Mouse (Mus musculus) skeletal muscle tissue, adult 2 months (tissue): ENCODE results near the gene Tgfa.

Source experiments
- DNase-seq: peaks from one replicate; pipeline ENCODE4 v3.0.0-alpha.2; 2012; ENCODE audit warnings: low read depth, low spot score

Gene Tgfa

DNA sequence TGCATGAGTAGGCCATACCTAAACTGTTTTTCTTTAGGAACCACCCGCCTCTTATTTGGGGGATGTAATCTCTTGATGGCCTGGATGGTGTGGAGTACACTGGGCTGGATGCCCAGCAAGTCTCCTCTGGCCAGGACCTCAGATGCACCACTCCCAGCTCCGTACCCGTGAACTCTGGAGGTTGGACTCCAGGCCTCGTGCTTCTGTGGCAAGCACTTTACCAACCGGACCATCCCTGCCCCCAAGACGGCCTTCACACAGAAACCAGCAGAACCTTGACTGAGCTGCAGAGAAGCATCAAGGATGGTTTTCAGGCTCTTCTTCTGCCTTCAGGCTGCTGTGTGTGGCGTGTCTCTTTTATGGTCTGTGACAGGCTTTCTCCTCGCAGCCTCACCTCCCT, 98.3 kb downstream of the Tgfa start:
- no peak for DNase-seq

DNA sequence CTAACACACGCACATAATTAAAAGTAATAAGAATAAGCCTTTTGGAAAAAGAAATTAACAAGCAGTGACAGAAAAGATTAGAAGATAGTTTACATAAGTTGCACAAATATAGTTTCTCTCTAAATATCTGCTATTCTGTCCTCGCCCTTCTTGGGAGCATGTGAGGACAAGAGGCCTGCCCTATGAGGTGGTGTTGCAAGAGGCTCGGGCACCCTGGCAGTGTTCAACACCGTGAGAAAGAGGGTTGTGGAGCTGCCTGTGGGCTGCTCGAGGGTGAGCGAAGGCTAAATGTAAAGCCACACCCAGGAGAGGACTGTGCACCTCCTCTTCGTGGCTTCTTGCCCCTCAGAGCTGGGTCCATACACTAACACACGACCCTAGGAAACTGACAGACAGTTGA, 100.4 kb downstream of the Tgfa start:
- no peak for DNase-seq

DNA sequence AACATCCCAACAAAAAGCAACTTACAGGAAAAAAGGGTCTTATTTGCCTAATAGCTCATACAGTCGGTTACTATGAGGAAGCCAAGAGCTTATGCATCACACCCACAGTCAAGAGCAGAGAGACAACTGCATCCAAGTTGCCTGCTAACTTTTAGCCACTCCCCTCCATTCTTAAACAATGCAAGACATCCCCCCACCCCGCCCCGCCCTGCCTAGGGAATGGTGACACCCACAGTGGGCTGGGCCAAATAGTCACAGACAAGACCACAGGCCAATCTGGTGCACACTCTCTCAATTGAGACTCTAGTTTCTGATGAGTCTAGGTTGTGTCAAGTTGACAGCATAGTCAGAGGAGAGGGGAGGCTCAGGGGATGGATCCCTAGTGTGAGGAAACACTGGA, 101.1 kb downstream of the Tgfa start:
- DNase-seq = no peak

DNA sequence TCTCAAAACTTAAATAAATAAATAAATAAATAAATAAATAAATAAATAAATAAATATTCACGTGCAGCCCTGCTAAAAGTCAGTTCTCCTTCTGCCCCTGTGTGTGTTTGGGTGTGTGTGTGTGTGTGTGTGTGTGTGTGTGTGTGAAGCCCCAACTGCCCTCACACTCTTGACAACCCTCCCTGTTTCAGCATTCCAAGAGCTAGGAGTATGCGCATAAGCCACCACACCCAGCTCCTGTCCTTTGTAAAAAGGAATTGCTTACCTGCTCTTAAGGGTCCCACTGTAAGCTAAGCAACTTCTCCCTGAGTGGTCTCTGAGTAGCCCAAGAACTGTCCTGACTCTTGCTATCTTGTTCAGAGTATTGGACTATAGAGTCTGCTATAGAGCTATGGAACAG, 101.9 kb downstream of the Tgfa start:
- DNase-seq = no peak

DNA sequence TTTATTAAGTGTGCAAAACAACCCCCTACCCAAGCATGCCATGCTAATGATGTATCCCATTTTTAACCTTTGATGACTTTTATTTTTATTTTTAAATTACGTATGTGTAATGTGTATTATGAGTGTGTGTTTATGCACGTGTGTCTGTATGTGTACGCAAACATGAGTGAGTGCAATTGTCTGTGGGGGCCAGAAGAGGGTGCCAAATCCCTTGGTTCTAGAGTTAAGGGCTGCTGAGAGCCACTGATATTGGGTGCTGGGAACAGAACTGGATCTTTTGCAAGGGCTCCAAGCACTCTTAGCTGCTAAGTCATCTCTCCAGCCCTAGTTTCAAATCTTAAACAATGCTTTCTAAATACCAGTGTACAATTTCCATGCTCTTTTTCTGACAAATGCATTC, 103.9 kb downstream of the Tgfa start:
- no peak for DNase-seq

DNA sequence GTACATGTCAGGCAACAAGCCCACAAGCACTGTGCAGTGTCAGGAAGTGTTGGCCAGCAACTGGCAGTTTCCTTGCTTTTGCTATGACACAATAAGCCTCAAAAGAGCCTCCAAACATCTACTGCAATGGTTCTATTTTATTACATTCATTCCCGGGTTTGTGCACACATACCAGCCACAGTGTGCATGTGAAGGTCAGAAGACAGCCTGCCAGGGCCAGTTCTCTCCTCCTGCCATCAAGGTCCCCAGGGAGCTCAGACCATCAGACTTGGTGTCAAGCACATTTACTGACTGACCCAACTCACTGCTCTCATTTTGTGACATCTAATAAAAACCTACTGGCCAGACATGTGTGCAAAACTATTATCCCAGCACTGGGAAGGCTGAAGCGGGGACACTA, 104.4 kb downstream of the Tgfa start:
- no peak for DNase-seq

DNA sequence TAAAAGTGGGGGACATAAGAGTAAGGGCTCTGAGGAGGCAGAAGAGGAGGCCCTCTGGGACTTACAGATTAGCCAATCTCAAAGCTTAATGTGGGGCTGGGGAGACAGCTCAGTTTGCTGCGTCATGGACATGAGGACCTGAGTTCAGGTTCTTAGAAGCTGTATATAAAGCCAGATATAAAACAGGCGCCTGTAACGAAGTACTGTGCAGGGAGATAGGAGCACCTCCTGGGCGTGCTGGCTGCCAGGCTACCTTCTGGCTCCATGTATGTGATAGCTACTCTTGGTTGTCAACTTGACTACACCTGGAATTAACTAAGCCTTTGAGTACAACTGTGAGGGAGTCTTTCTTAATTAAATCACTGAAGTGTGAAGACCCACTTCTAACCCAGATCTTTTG, 110.7 kb downstream of the Tgfa start:
- no peak for DNase-seq

DNA sequence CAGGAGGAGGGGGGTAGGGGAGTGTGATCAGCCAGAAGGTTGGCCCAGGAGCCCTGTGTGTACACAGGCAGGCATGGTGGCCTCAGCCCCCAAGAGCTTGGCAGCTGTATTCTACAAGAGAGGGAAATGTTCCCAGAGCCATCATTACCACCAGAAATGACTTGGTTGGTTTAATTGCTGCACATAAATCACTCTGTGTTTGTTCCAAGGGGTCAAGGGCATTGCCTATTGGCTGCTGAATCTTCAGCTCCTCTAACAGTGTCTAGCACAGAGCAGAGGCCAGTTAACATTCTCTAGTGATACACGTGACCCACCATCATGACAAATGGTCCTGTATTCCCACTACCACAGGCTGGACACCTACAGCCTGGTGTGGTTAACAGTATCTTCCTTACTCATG, 119.0 kb downstream of the Tgfa start:
- DNase-seq = no peak

DNA sequence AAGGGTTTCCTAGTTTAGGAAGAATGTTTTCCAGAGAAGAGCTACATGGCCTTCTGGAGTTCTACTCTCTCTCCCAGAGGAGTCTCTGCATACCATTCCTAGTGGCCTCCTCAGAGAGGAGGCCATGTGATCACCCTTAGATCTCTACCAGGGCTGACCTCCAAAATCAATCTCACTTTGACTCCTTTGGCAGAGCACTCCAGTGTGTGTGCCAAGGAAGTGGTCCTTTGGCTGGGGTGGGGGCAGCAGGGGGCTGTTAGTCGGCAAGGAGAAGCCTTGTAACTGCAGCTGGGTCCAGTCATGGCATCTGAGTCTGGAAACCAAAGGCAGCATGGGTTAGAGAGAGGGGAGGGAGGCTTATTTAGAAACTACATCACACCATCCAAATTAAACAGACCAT, 122.0 kb downstream of the Tgfa start:
- DNase-seq = no peak

DNA sequence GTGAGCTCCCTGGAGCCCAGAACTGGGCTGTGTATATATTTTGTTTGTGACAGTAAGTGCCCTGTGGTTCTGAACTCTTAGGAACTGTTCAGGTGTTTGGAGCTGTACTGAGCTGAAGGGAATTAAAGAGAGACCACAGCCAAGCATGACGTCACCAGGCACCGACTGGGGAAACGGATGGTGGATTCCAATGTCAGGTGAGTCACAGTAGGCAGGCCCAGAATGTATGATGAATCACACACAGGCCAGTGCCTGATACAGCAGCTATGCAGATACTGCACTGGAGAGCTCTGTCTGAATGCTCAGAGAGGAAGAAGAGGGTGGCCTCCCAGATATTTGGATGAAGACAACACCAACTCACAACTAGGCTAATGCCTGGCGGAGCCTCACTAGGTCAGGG, 123.8 kb downstream of the Tgfa start:
- no peak for DNase-seq

DNA sequence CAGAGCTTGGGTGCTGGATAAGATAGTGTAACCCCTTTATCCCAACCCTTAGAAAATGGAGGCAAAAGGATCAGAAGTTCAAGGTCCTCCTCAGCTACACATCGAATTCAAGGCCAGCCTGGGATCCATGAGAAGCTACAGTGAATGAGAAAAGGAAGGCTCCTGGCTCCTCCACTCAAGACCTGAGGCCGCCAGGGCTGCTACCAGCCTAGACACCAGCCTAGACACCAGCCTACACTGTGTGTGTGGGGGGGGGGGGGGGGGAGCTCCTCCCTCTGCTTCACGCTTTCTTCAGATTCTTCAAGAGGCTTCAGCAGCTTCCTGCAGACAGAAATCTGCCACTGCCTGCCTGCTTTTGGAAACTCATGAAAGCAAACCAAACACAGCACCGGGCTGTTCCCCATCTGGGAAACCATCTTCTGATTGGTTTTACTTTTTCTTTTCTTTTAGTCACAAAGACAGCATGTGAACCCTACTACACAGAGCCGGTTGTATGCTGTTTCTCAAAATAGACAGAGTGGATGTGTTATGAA, 127.1 kb downstream of the Tgfa start:
- DNase-seq = no peak

DNA sequence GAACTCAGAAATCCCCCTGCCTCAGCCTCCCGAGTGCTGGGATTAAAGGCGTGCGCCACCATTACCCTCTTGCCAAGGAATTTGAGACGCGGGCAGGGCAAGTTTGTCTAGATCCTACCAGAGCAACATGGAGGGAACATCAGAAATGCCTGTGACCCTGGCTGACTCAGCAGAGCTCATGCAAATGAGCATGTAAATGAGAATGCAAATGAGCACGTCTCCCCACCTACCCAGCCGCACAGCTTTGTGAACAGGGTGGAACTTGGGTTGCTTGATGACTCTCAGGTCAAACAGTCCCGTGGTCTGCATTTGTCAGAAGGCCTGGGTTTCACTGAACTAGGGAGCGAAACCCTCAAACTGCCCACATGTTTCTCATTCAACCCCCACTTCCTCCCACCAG, 128.0 kb downstream of the Tgfa start:
- no peak for DNase-seq

DNA sequence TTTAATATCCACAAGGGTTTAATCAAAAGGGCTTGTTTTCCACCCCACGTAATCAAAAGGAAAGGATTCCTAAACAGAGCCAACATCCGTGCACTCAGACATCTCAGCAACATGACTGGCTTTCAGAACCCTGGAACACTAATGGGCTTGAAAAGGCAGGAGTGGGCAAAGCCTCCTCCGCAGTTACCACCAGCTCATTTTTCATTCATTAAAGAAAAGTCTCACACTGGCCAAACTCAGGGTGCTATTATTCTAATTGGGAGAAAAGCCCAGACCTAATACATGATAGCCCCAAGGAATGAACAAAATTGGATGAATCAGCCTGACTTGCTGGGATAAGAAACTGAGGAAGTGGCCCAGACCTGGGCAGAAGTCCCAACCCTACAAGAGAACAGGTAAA, 129.4 kb downstream of the Tgfa start:
- no peak for DNase-seq
